Mouse (Mus musculus): ENCODE results near the gene Slc2a4. TPM values are rescaled to one million over a fixed set of nuclear protein-coding genes. Genes with fewer than 3 reads are reported as not detected.

Gene Slc2a4
- total RNA-seq, 2 experiments from 2014 or later = 1.7 to 2.0 TPM

DNA sequence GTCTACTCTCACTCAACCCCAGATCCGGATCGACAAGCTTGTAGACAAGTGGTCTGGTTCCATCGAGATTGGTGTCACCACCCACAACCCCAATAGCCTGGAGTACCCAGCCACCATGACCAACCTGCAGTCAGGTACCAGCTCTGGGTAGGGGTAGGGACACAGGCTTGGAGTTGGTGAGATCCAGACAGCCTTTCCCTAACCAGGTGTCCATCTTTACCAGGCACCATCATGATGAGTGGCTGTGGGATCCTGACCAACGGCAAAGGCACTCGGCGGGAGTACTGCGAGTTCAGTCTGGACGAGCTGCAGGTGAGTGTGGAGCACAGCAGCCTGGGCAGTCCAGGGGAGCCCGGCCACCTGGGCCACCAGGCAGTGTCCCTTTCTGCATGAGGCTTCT is 43.7 kb downstream of the Slc2a4 start:
- no peak for DNase-seq (ENCODE audit: low spot score in 2 of 2)

GRCm38 (mm10) chr11:69902972-69903371 is 45.0 kb downstream of the Slc2a4 start:
- no peak for DNase-seq (ENCODE audit: low spot score in 2 of 2)

GRCm38 (mm10) chr11:69901993-69902392 is 46.0 kb downstream of the Slc2a4 start:
- DNase-seq (ENCODE audit: low spot score in 2 of 2) = peak in 1 of 2 experiments; percentile 30

GRCm38 (mm10) chr11:69901406-69901846 is 46.6 kb downstream of the Slc2a4 start:
- peak; percentile 95 for DNase-seq (ENCODE audit: low spot score in 2 of 2)

DNA sequence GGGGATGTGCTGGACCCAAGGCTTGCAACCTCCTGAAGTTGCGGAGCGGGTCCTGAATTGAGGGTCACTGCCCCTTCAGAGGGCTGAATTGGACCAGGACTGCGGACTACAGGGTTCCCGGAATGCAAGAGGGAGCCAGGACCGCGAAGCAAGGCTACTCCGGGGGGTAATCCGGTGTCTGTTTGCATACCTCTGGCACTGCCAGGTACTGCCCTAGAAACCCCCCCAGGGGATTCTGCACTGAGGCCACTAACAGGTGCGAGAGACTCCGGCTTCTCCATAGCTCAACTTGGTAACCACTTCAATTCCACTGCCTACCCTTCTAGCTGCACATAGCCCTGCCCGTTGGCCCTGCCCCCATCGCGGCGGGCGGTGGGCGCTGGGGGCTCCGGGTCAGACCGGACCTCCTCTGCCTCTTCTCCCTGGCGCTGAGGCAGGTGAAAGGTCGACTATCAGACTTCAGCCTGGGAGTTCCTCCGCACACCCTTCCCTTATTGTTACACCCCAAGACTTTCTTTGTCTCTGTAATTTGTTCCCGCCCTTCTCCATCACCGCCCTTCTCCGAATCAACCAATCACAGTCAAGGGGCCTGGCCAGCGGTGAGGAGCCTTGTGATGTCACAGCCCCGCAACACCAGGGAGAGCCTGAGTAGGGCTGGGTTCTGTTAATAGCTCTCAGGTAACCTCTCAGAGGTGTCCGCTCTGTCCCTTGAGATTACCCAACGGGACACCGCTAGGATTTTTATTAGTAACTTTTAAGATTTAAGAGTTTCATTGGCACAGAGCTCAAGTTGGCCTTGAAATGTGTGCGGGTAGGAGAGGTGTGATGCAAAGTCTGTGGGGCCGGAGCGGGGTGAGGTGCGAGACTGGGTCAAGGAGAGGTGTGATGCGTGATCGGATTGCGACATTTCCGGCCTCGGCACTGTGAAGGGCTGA is 47.2 kb downstream of the Slc2a4 start, which contains the start of the genes 2810408A11Rik and Neurl4:
TSS of gene 2810408A11Rik (minus strand) at position 517 of the 935 bp plus-strand sequence.
TSS of gene Neurl4 (plus strand) at position 602 of the 935 bp plus-strand sequence.
- DNase-seq (ENCODE audit: low spot score in 2 of 2) = peak; percentile 80 to 86

GRCm38 (mm10) chr11:69899870-69900269 is 48.1 kb downstream of the Slc2a4 start:
- no peak for DNase-seq (ENCODE audit: low spot score in 2 of 2)

GRCm38 (mm10) chr11:69895291-69895690 is 52.7 kb downstream of the Slc2a4 start, which contains the start of gene Acap1:
TSS of gene Acap1 (minus strand) at chr11:69895539.
- DNase-seq (ENCODE audit: low spot score in 2 of 2) = no peak

DNA sequence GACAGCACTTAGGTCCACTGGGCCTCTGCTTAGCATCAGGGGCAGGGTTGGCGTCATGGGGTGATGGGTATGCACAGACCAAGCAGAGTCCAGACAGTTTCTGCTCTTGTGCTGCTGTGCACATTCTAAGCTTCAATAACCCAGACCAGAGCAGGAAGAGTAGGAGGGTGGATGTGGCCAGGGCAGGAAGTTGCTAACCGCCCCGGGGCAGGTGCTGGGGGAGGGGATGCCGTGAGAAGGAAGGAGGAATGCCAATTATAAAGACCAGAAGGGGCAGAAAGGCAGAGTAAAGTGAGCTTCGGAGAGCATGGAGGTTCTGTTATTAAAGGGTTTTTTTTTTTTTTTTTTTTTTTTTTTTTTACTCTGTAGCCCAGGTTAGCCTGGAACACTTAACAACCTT is 53.3 kb downstream of the Slc2a4 start:
- no peak for DNase-seq (ENCODE audit: low spot score in 2 of 2)

Small RNAs within 50 kb of the gene (microRNA-seq; reads per million reads assigned to microRNA genes)
- gene Gm44349 = 0.22 to 0.39 reads per million in 2 experiments

Other genes with a start within 250 kb of the Slc2a4 start
- gene Polr2a, start 189.6 kb downstream of the Slc2a4 start, total RNA-seq (2021) = 10 to 100 TPM; 55.6 to 59.4 TPM
- under 1 TPM in 1 of 2 experiments, not detected in 1; 0.22 TPM for gene Slc35g3, start 186.2 kb downstream of the Slc2a4 start, total RNA-seq (2021)
- 10 to 100 TPM; 69.7 to 72.8 TPM for gene Zbtb4, start 182.3 kb downstream of the Slc2a4 start, total RNA-seq (2021)
- gene Chrnb1, start 152.2 kb downstream of the Slc2a4 start, total RNA-seq (2021) = 1 to 10 TPM; 1.1 to 1.6 TPM
- 10 to 100 TPM; 26.8 to 26.9 TPM for gene Fgf11, start 146.3 kb downstream of the Slc2a4 start, total RNA-seq (2021)
- not detected for gene Tmem102, start 142.6 kb downstream of the Slc2a4 start, total RNA-seq (2021)
- gene Gm39566, start 132.9 kb downstream of the Slc2a4 start, total RNA-seq (2021) = not detected
- gene Spem2, start 129.7 kb downstream of the Slc2a4 start, total RNA-seq (2021) = not detected
- under 1 TPM; 0.34 to 0.54 TPM for gene Spem1, start 126.0 kb downstream of the Slc2a4 start, total RNA-seq (2021)
- 100 to 1,000 TPM; 227 to 245 TPM for gene Nlgn2, start 110.4 kb downstream of the Slc2a4 start, total RNA-seq (2021)
- 100 to 1,000 TPM; 148 to 153 TPM for gene Tmem256, start 109.7 kb downstream of the Slc2a4 start, total RNA-seq (2021)
- 10 to 100 TPM; 31.2 to 37.7 TPM for gene Plscr3, start 101.8 kb downstream of the Slc2a4 start, total RNA-seq (2021)
- gene Tnk1, start 89.5 kb downstream of the Slc2a4 start, total RNA-seq (2021) = under 1 TPM in 1 of 2 experiments, not detected in 1; 0.25 TPM
- not detected for gene Tmem95, start 70.2 kb downstream of the Slc2a4 start, total RNA-seq (2021)
- under 1 TPM; 0.85 TPM for gene Kctd11, start 66.8 kb downstream of the Slc2a4 start, total RNA-seq (2021)
- gene Acap1, start 52.6 kb downstream of the Slc2a4 start, total RNA-seq (2021) = under 1 TPM; 0.16 to 0.21 TPM
- 1 to 10 TPM; 2.4 to 2.5 TPM for gene 2810408A11Rik, start 47.2 kb downstream of the Slc2a4 start, total RNA-seq (2021)
- gene Neurl4, start 47.1 kb downstream of the Slc2a4 start, total RNA-seq (2021) = 100 to 1,000 TPM; 127 to 146 TPM
- 10 to 100 TPM; 27.8 to 30.2 TPM for gene Gps2, start 34.3 kb downstream of the Slc2a4 start, total RNA-seq (2021)
- 100 to 1,000 TPM; 479 to 501 TPM for gene Eif5a, start 26.2 kb downstream of the Slc2a4 start, total RNA-seq (2021)
- 1 to 10 TPM; 9.2 to 9.5 TPM for gene Ybx2, start 12.4 kb downstream of the Slc2a4 start, total RNA-seq (2021)
- not detected for gene Cldn7, start 16.6 kb upstream of the Slc2a4 start, total RNA-seq (2021)
- gene Ctdnep1, start 33.0 kb upstream of the Slc2a4 start, total RNA-seq (2021) = 100 to 1,000 TPM; 101 to 105 TPM
- gene Elp5, start 34.3 kb upstream of the Slc2a4 start, total RNA-seq (2021) = 10 to 100 TPM; 98.0 to 99.5 TPM
- gene Gabarap, start 43.0 kb upstream of the Slc2a4 start, total RNA-seq (2021) = 100 to 1,000 TPM; 256 to 267 TPM
- 10 to 100 TPM; 40.1 to 43.7 TPM for gene Phf23, start 47.6 kb upstream of the Slc2a4 start, total RNA-seq (2021)
- gene Dvl2, start 52.4 kb upstream of the Slc2a4 start, total RNA-seq (2021) = 10 to 100 TPM; 26.1 to 38.9 TPM
- gene Acadvl, start 67.2 kb upstream of the Slc2a4 start, total RNA-seq (2021) = 10 to 100 TPM; 55.7 to 57.6 TPM
- 100 to 1,000 TPM; 705 to 717 TPM for gene Dlg4, start 68.8 kb upstream of the Slc2a4 start, total RNA-seq (2021)
- 1 to 10 TPM; 1.2 to 1.3 TPM for gene Asgr1, start 105.9 kb upstream of the Slc2a4 start, total RNA-seq (2021)
- not detected for gene Asgr2, start 144.5 kb upstream of the Slc2a4 start, total RNA-seq (2021)
- gene Mgl2, start 182.1 kb upstream of the Slc2a4 start, total RNA-seq (2021) = under 1 TPM; 0.67 to 0.69 TPM
- gene Clec10a, start 208.0 kb upstream of the Slc2a4 start, total RNA-seq (2021) = 1 to 10 TPM; 1.2 to 1.4 TPM

All from layer of hippocampus, postnatal 10 days (tissue).